Comparison of ENCODE assay signal across 9 mouse cellular contexts in genomic region chr12:99952928-99953327, GRCm38 (mm10). TPM values are rescaled to one million over a fixed set of nuclear protein-coding genes. Genes with fewer than 3 reads are reported as not detected.
DNase-seq lines count a peak whose midpoint lies in the region; ATAC-seq and TF ChIP-seq lines count a peak whose summit lies in the region.
"Had no signal": no experiment of that assay in that cellular context is flagged by ENCODE, and none has a peak within 500 bp of the region (broad histone marks: within the 10 kb centered on the region; RNA-seq: fewer than 3 reads in every experiment).

No protein-coding gene starts in this region.

- 55% methylated on average over 7 of the region's 7 CpGs for WGBS in embryonic facial prominence, embryonic 10.5 days
- WGBS in lung, postnatal 0 days = 57% methylated on average over 7 of the region's 7 CpGs

- no peaks in the 10 kb centered on the region for H3K9me3 ChIP-seq in embryonic facial prominence, embryonic 10.5 days
- H3K9me3 ChIP-seq in lung, postnatal 0 days (ENCODE audit: low read length) = no peaks in the 10 kb centered on the region
- H3K9me3 ChIP-seq: midbrain, embryonic 12.5 days had no signal

- no peak overlapping the region for H3K27ac ChIP-seq in embryonic facial prominence, embryonic 10.5 days (replicated peaks)
- no peak overlapping the region for H3K27ac ChIP-seq in lung, postnatal 0 days (ENCODE audit: low read length)
- H3K27ac ChIP-seq: midbrain, embryonic 12.5 days had no signal

- H3K4me2 ChIP-seq in lung, postnatal 0 days (replicated peaks; ENCODE audit: low read depth, low read length) = no peak overlapping the region
- H3K4me2 ChIP-seq: midbrain, embryonic 12.5 days had no signal

- peaks cover 32% of the 10 kb centered on the region for H3K36me3 ChIP-seq in embryonic facial prominence, embryonic 10.5 days (replicated peaks)
- no peaks in the 10 kb centered on the region for H3K36me3 ChIP-seq in lung, postnatal 0 days (ENCODE audit: insufficient read depth, low read length)

- peak; percentile 58; the same call in 1 of the 2 replicates for ATAC-seq in lung, postnatal 0 days

- TF ChIP-seq CTCF in lung, postnatal 0 days (IDR thresholded peaks at IDR 0.05) = peak; percentile 74

- H3K9ac ChIP-seq in lung, postnatal 0 days (replicated peaks; ENCODE audit: low read depth) = no peak overlapping the region
- H3K9ac ChIP-seq: midbrain, embryonic 12.5 days had no signal

- peak; percentile 69 to 81 for DNase-seq in adrenal gland, adult (ENCODE audit: inconsistent age in 2 of 2, low spot score in 1 of 2)
- no peak for DNase-seq in adrenal gland, adult 8-10 months
- peak; percentile 54 to 72 for DNase-seq in spleen, adult 18-20 months
- DNase-seq in spleen, adult 12 weeks (ENCODE audit: low spot score) = no peak
- DNase-seq in embryonic facial prominence, embryonic 10.5 days (ENCODE audit: low spot score) = peak; percentile 64
- peak; percentile 53 to 67 for DNase-seq in kidney, postnatal 25 days
- peak; percentile 55 for DNase-seq in lung, postnatal 0 days (ENCODE audit: low spot score)
- peak; percentile 61 to 62 for DNase-seq in spleen, postnatal 36 days (ENCODE audit: low spot score in 2 of 2)

- H3K27me3 ChIP-seq in embryonic facial prominence, embryonic 10.5 days (replicated peaks; ENCODE audit: low read depth, poor library complexity, severe bottlenecking) = no peaks in the 10 kb centered on the region
- no peaks in the 10 kb centered on the region for H3K27me3 ChIP-seq in lung, postnatal 0 days (replicated peaks; ENCODE audit: insufficient read depth, low read length)
- H3K27me3 ChIP-seq: midbrain, embryonic 12.5 days had no signal

- no peaks in the 10 kb centered on the region for H3K4me1 ChIP-seq in embryonic facial prominence, embryonic 10.5 days
- H3K4me1 ChIP-seq in lung, postnatal 0 days (ENCODE audit: insufficient read depth, low read depth, low read length) = no peaks in the 10 kb centered on the region

- H3K4me3 ChIP-seq in embryonic facial prominence, embryonic 10.5 days = no peak overlapping the region
- no peak overlapping the region for H3K4me3 ChIP-seq in lung, postnatal 0 days (ENCODE audit: low read depth, low read length)
- H3K4me3 ChIP-seq: midbrain, embryonic 12.5 days had no signal

- no peak for TF ChIP-seq EP300 in lung, postnatal 0 days (IDR thresholded peaks at IDR 0.05)

RNA-seq across cellular contexts. Expression of gene Kcnk13, which starts 11.4 kb away (rescaled TPM):
- 1 to 10 TPM; 1.0 to 1.3 (median 1.1) TPM for total RNA-seq in adrenal gland, adult 8-10 months (2022)
- polyA plus RNA-seq in embryonic facial prominence, embryonic 10.5 days (2016; fragmentation: Nextera tagmentation; extraction: Ambion mirVana) = 0.09 and 0.16 TPM in 2 replicates
- 7.8 and 8.3 TPM in 2 replicates for polyA plus RNA-seq in lung, postnatal 0 days (2015; fragmentation: Nextera tagmentation; extraction: Ambion mirVana)

Comparison
In these comparisons a context has a peak if more than half of its experiments do, and no peak if none do; other contexts are left out.
1. DNase-seq: peak in adrenal gland, adult (2 of 2), spleen, adult 18-20 months (2 of 2), embryonic facial prominence, embryonic 10.5 days (single experiment), kidney, postnatal 25 days (2 of 2), lung, postnatal 0 days (single experiment) and spleen, postnatal 36 days (2 of 2); none in adrenal gland, adult 8-10 months (single experiment) and spleen, adult 12 weeks (single experiment).